Mouse (Mus musculus): ENCODE measurements around the gene Eci1. TPM values are rescaled to one million over a fixed set of nuclear protein-coding genes. Genes with fewer than 3 reads are reported as not detected.
"Not testable (repeated sequence)": the region's sequence is repeated elsewhere in the genome, so short reads cannot be mapped to it uniquely, and the experiment has no call there.

Eci1 gene
- polyA plus RNA-seq, 1 experiment = not detected

- Histone ChIP-seq H3K4me1 (ENCODE audit: control insufficient read depth, insufficient read depth, low read length) (no peaks in the 10 kb centered on the region), H3K27ac (ENCODE audit: insufficient read depth, low read depth, low read length) (no peak overlapping the region), H3K4me3 (ENCODE audit: insufficient read depth, low read depth, low read length) (no peak overlapping the region)
- WGBS = 89% methylated on average over 12 of the region's 12 CpGs
- TF ChIP-seq CTCF (IDR thresholded peaks at IDR 0.05; ENCODE audit: insufficient read depth, low read depth, low read length) (no peak), POLR2A (IDR thresholded peaks at IDR 0.05; ENCODE audit: insufficient read depth, low read depth, low read length) (no peak)
Observed at GRCm38 (mm10) chr17:24407116-24407803, 19.2 kb upstream of the Eci1 start.

GRCm38 (mm10) chr17:24413557-24414211 is 12.8 kb upstream of the Eci1 start:
- H3K27ac ChIP-seq (ENCODE audit: insufficient read depth, low read depth, low read length) = peak overlapping the region; percentile 60
- 29% methylated on average over 22 of the region's 22 CpGs for WGBS
- H3K4me3 ChIP-seq (ENCODE audit: insufficient read depth, low read depth, low read length) = peak overlapping the region; percentile 65
- TF ChIP-seq POLR2A (IDR thresholded peaks at IDR 0.05; ENCODE audit: insufficient read depth, low read depth, low read length) (no peak), CTCF (IDR thresholded peaks at IDR 0.05; ENCODE audit: insufficient read depth, low read depth, low read length) (no peak)
- peaks cover 8% of the 10 kb centered on the region for H3K4me1 ChIP-seq (ENCODE audit: control insufficient read depth, insufficient read depth, low read length)

GRCm38 (mm10) chr17:24414230-24414976 is 12.0 kb upstream of the Eci1 start, which contains the start of gene Rnps1:
Gene Rnps1 (plus strand): TSS chr17:24414565.
- H3K4me1 ChIP-seq (ENCODE audit: control insufficient read depth, insufficient read depth, low read length) = peaks cover 8% of the 10 kb centered on the region
- no peak for TF ChIP-seq CTCF (IDR thresholded peaks at IDR 0.05; ENCODE audit: insufficient read depth, low read depth, low read length)
- TF ChIP-seq POLR2A (IDR thresholded peaks at IDR 0.05; ENCODE audit: insufficient read depth, low read depth, low read length) = peak; percentile 85
- WGBS = under 1% methylated on average over 64 of the region's 64 CpGs
- peak within 1 kb of the TSS; percentile 75 for H3K4me3 ChIP-seq (ENCODE audit: insufficient read depth, low read depth, low read length)
- peak within 1 kb of the TSS; percentile 60 for H3K27ac ChIP-seq (ENCODE audit: insufficient read depth, low read depth, low read length)

GRCm38 (mm10) chr17:24415011-24415410 is 11.4 kb upstream of the Eci1 start:
- TF ChIP-seq CTCF (IDR thresholded peaks at IDR 0.05; ENCODE audit: insufficient read depth, low read depth, low read length) = no peak
- TF ChIP-seq POLR2A (IDR thresholded peaks at IDR 0.05; ENCODE audit: insufficient read depth, low read depth, low read length) = no peak
- Histone ChIP-seq H3K4me1 (ENCODE audit: control insufficient read depth, insufficient read depth, low read length) (peaks cover 8% of the 10 kb centered on the region), H3K27ac (ENCODE audit: insufficient read depth, low read depth, low read length) (no peak overlapping the region), H3K4me3 (ENCODE audit: insufficient read depth, low read depth, low read length) (peak overlapping the region; percentile 75)
- under 1% methylated on average over 21 of the region's 21 CpGs for WGBS

GRCm38 (mm10) chr17:24416051-24416652 is 10.3 kb upstream of the Eci1 start:
- 82% methylated on average over 3 of the region's 3 CpGs for WGBS
- Histone ChIP-seq H3K4me3 (ENCODE audit: insufficient read depth, low read depth, low read length) (no peak overlapping the region), H3K4me1 (ENCODE audit: control insufficient read depth, insufficient read depth, low read length) (peaks cover 8% of the 10 kb centered on the region), H3K27ac (ENCODE audit: insufficient read depth, low read depth, low read length) (no peak overlapping the region)
- no peak for TF ChIP-seq CTCF (IDR thresholded peaks at IDR 0.05; ENCODE audit: insufficient read depth, low read depth, low read length)
- no peak for TF ChIP-seq POLR2A (IDR thresholded peaks at IDR 0.05; ENCODE audit: insufficient read depth, low read depth, low read length)

- WGBS = 86% methylated on average over 4 of the region's 4 CpGs
- H3K4me3 ChIP-seq (ENCODE audit: insufficient read depth, low read depth, low read length) = no peak overlapping the region
- no peak overlapping the region for H3K27ac ChIP-seq (ENCODE audit: insufficient read depth, low read depth, low read length)
- TF ChIP-seq POLR2A (IDR thresholded peaks at IDR 0.05; ENCODE audit: insufficient read depth, low read depth, low read length) (no peak), CTCF (IDR thresholded peaks at IDR 0.05; ENCODE audit: insufficient read depth, low read depth, low read length) (no peak)
- peaks cover 3% of the 10 kb centered on the region for H3K4me1 ChIP-seq (ENCODE audit: control insufficient read depth, insufficient read depth, low read length)
Observed at GRCm38 (mm10) chr17:24423114-24423513, 3.3 kb upstream of the Eci1 start.

GRCm38 (mm10) chr17:24424489-24424888 is 2.0 kb upstream of the Eci1 start:
- 92% methylated on average over 5 of the region's 5 CpGs for WGBS
- TF ChIP-seq CTCF (IDR thresholded peaks at IDR 0.05; ENCODE audit: insufficient read depth, low read depth, low read length) (no peak), POLR2A (IDR thresholded peaks at IDR 0.05; ENCODE audit: insufficient read depth, low read depth, low read length) (no peak)

GRCm38 (mm10) chr17:24425326-24425725 is 1.1 kb upstream of the Eci1 start:
- H3K4me1 ChIP-seq (ENCODE audit: control insufficient read depth, insufficient read depth, low read length); H3K27ac ChIP-seq (ENCODE audit: insufficient read depth, low read depth, low read length); H3K4me3 ChIP-seq (ENCODE audit: insufficient read depth, low read depth, low read length): not testable (repeated sequence)
- WGBS = 96% methylated on average over 6 of the region's 8 CpGs

More at GRCm38 (mm10) chr17:24424489-24424888, 2.0 kb upstream of the Eci1 start:
- Histone ChIP-seq H3K4me1 (ENCODE audit: control insufficient read depth, insufficient read depth, low read length) (peaks cover 3% of the 10 kb centered on the region), H3K27ac (ENCODE audit: insufficient read depth, low read depth, low read length) (no peak overlapping the region), H3K4me3 (ENCODE audit: insufficient read depth, low read depth, low read length) (no peak overlapping the region)
